Mouse (Mus musculus): ENCODE measurements around the gene Cd69.

DNA sequence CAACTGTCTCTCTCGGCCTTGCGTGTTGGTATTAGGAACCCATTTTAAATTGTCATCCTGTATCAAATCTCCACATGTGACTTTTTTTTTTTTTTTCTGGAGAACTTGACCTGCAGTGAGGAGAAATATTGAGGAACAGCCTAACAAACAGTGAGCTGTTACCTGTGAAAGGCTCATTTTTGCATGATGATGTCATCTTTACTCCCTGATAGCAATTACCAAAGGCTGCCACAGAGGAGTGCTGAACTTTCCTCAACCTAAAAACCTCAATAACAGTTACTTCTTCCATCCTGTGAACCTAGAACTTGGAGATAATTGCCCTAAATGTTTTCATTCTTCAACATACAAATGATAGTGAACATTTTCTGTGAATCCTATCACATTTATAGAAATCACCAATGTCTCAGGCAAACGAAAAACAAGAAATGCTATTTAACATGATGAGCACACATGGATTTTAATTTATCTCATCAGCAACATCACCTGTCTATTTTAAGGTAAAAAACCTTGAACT lies 39.5 kb upstream of the Cd69 start:
- TF ChIP-seq CTCF (IDR thresholded peaks at IDR 0.05; ENCODE audit: low read depth, low read length) (no peak), POLR2A (IDR thresholded peaks at IDR 0.05; ENCODE audit: insufficient read depth, low read length) (no peak), EP300 (IDR thresholded peaks at IDR 0.05; ENCODE audit: insufficient read depth, low read depth, low read length) (no peak)
